35 mouse cellular contexts compared by ENCODE assay signal in genomic region chr19:34532061-34532751, GRCm38 (mm10).
"Had no signal": no experiment of that assay in that cellular context is flagged by ENCODE, and none has a peak within 500 bp of the region (broad histone marks: within the 10 kb centered on the region; RNA-seq: fewer than 3 reads in every experiment).

No protein-coding gene starts in this region.

- H3K36me3 ChIP-seq: heart, embryonic 10.5 days; heart, embryonic 12.5 days; heart, embryonic 13.5 days; heart, embryonic 15.5 days; hindbrain, embryonic 10.5 days; hindbrain, embryonic 12.5 days; hindbrain, embryonic 13.5 days; hindbrain, embryonic 15.5 days; intestine, embryonic 15.5 days had no signal

- DNase-seq: heart, adult 18-20 months; heart, adult 2 months; heart, postnatal 10 days; heart, postnatal 14 days; heart, postnatal 36 days; heart, postnatal 4 days; kidney, adult 11 months; kidney, adult 18-20 months; kidney, adult 2 months; kidney, adult 8-10 months; kidney, postnatal 10 days; kidney, postnatal 14 days; kidney, postnatal 25 days; kidney, postnatal 36 days; kidney, postnatal 4 days; layer of hippocampus, adult 9-11 months; layer of hippocampus, postnatal 36 days had no signal

- H3K27ac ChIP-seq: heart, adult 2 months; heart, embryonic 10.5 days; heart, embryonic 15.5 days; hindbrain, embryonic 10.5 days; hindbrain, embryonic 12.5 days; hindbrain, embryonic 13.5 days; hindbrain, embryonic 14.5 days; hindbrain, embryonic 15.5 days; hindbrain, postnatal 0 days; intestine, embryonic 15.5 days; kidney, postnatal 0 days; layer of hippocampus, adult 2 months had no signal

- H3K4me3 ChIP-seq: heart, adult 2 months; heart, embryonic 10.5 days; heart, embryonic 12.5 days; heart, embryonic 13.5 days; heart, embryonic 15.5 days; hindbrain, embryonic 10.5 days; hindbrain, embryonic 12.5 days; hindbrain, embryonic 13.5 days; hindbrain, embryonic 15.5 days; intestine, embryonic 15.5 days; layer of hippocampus, adult 2 months had no signal

- H3K9ac ChIP-seq: heart, embryonic 12.5 days; heart, embryonic 13.5 days; heart, embryonic 15.5 days; hindbrain, embryonic 12.5 days; hindbrain, embryonic 13.5 days; hindbrain, embryonic 14.5 days; hindbrain, embryonic 15.5 days; intestine, embryonic 15.5 days had no signal

- H3K4me1 ChIP-seq: heart, embryonic 12.5 days; heart, embryonic 13.5 days; heart, embryonic 15.5 days; hindbrain, embryonic 10.5 days; hindbrain, embryonic 12.5 days; hindbrain, embryonic 13.5 days; hindbrain, embryonic 15.5 days; intestine, embryonic 15.5 days had no signal

- H3K9me3 ChIP-seq: heart, embryonic 10.5 days; heart, embryonic 15.5 days; hindbrain, embryonic 12.5 days; hindbrain, embryonic 13.5 days; hindbrain, embryonic 15.5 days; intestine, embryonic 15.5 days had no signal

- H3K27me3 ChIP-seq: heart, embryonic 12.5 days; heart, embryonic 13.5 days; heart, embryonic 15.5 days; hindbrain, embryonic 12.5 days; hindbrain, embryonic 13.5 days; hindbrain, embryonic 15.5 days; intestine, embryonic 15.5 days had no signal

- ATAC-seq: hindbrain, embryonic 16.5 days; hindbrain, postnatal 0 days; inflammation-experienced regulatory T-cells, adult 6 months; intestine, embryonic 15.5 days; intestine, embryonic 16.5 days; intestine, postnatal 0 days had no signal

- H3K4me2 ChIP-seq: heart, embryonic 11.5 days; heart, embryonic 12.5 days; heart, embryonic 13.5 days; heart, embryonic 15.5 days; hindbrain, embryonic 12.5 days; hindbrain, embryonic 13.5 days; hindbrain, embryonic 14.5 days; hindbrain, embryonic 15.5 days; intestine, embryonic 15.5 days had no signal
